ENCODE assay signal across 9 mouse cellular contexts in the genomic region with DNA sequence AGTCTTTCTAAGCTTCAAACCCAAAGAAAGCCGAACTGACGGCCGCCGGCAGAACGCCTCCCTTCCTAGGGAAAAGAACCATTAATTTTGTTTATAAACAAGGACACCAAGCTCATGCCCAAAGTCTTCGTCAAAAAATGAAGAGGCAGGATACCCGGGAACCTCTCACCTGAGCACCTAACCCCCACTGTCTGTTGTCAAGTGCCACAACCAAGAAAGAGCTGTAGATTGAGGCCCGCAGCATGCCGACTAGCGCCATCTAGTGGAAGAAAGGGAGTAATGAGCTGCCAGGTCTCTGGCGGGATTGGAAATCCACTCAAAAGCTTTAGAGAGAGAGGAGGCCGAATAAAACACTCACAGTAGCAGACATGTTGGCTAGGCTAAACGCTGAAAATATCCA.
A peak's percentile ranks its signal among the peaks of the same experiment; 100 is the strongest.
DNase-seq lines count a peak whose midpoint lies in the region; ATAC-seq and TF ChIP-seq lines count a peak whose summit lies in the region.
"Had no signal": no experiment of that assay in that cellular context is flagged by ENCODE, and none has a peak within 500 bp of the region (broad histone marks: within the 10 kb centered on the region; RNA-seq: fewer than 3 reads in every experiment).

No protein-coding gene starts in this region.

- H3K36me3 ChIP-seq in liver, adult 2 months (ENCODE audit: control insufficient read depth, insufficient read depth, low read length): no peaks in the 10 kb centered on the region
- no peaks in the 10 kb centered on the region for H3K36me3 ChIP-seq in liver, embryonic 12.5 days
- H3K36me3 ChIP-seq in liver, postnatal 0 days (replicated peaks; ENCODE audit: insufficient read depth, low read length): no peaks in the 10 kb centered on the region
- H3K36me3 ChIP-seq: neural tube, embryonic 12.5 days had no signal

- TF ChIP-seq EP300 in liver, postnatal 0 days (IDR thresholded peaks at IDR 0.05; ENCODE audit: low read depth): no peak

- DNase-seq in liver, adult 2 months (ENCODE audit: extremely low read depth, low read depth, low spot score): peak; percentile 26
- peak; percentile 18 for DNase-seq in WW6 (ENCODE audit: low read depth, low spot score)
- DNase-seq in cerebellum, postnatal 36 days: peak; percentile 48 to 54
- peak; percentile 44 for DNase-seq in liver, postnatal 0 days
- peak; percentile 6 for DNase-seq in right cerebral cortex, postnatal 25 days
- DNase-seq in urinary bladder, adult 2 months (ENCODE audit: low spot score): no peak

- TF ChIP-seq POLR2A in liver, adult 2 months (IDR thresholded peaks at IDR 0.05; ENCODE audit: extremely low read depth, insufficient read depth, low read length): no peak

- peak; percentile 87 for TF ChIP-seq CTCF in liver, adult 2 months (IDR thresholded peaks at IDR 0.05; ENCODE audit: low read depth, low read length)
- TF ChIP-seq CTCF in liver, postnatal 0 days (IDR thresholded peaks at IDR 0.05; ENCODE audit: low read depth): peak; percentile 91

- no peaks in the 10 kb centered on the region for H3K4me1 ChIP-seq in liver, adult 2 months (ENCODE audit: control insufficient read depth, insufficient read depth, low read length)
- H3K4me1 ChIP-seq in liver, embryonic 12.5 days: no peaks in the 10 kb centered on the region
- H3K4me1 ChIP-seq in liver, postnatal 0 days (ENCODE audit: insufficient read depth): no peaks in the 10 kb centered on the region
- H3K4me1 ChIP-seq: neural tube, embryonic 12.5 days had no signal

- no peak for ATAC-seq in liver, embryonic 12.5 days
- ATAC-seq in hematopoietic stem cell, adult 5-6 weeks (replicated peaks in 1 of 2; ENCODE audit: insufficient read depth in 1 of 2, low FRiP score in 2 of 2, low TSS enrichment in 1 of 2, low read depth in 1 of 2, poor library complexity in 2 of 2, severe bottlenecking in 2 of 2): peak; percentile 46 to 84; a peak in 3 of 4 replicates
- ATAC-seq in liver, postnatal 0 days: no peak

- no peaks in the 10 kb centered on the region for H3K9me3 ChIP-seq in liver, embryonic 12.5 days (replicated peaks)
- no peaks in the 10 kb centered on the region for H3K9me3 ChIP-seq in liver, postnatal 0 days (ENCODE audit: low read length)
- H3K9me3 ChIP-seq: neural tube, embryonic 12.5 days had no signal

- H3K79me2 ChIP-seq in liver, adult 2 months (ENCODE audit: control insufficient read depth, insufficient read depth, low read length): no peaks in the 10 kb centered on the region

- 42% methylated on average over 13 of the region's 13 CpGs for WGBS in liver, adult 2 months
- WGBS in liver, embryonic 12.5 days (ENCODE audit: insufficient replicate concordance): 39% methylated on average over 13 of the region's 13 CpGs
- 35% methylated on average over 13 of the region's 13 CpGs for WGBS in liver, postnatal 0 days (ENCODE audit: insufficient replicate concordance)

- no peaks in the 10 kb centered on the region for H3K27me3 ChIP-seq in liver, adult 2 months (ENCODE audit: control insufficient read depth, insufficient read depth, low read length)
- no peaks in the 10 kb centered on the region for H3K27me3 ChIP-seq in liver, embryonic 12.5 days (replicated peaks)
- H3K27me3 ChIP-seq in liver, postnatal 0 days (ENCODE audit: insufficient read depth, low read length): no peaks in the 10 kb centered on the region
- H3K27me3 ChIP-seq: neural tube, embryonic 12.5 days had no signal

- H3K27ac ChIP-seq in liver, adult 2 months (replicated peaks; ENCODE audit: insufficient read depth, low read depth, low read length): no peak overlapping the region
- H3K27ac ChIP-seq in liver, embryonic 12.5 days: no peak overlapping the region
- no peak overlapping the region for H3K27ac ChIP-seq in liver, postnatal 0 days (ENCODE audit: low read depth)
- H3K27ac ChIP-seq: neural tube, embryonic 12.5 days had no signal

- H3K4me2 ChIP-seq in liver, embryonic 12.5 days: no peak overlapping the region
- no peak overlapping the region for H3K4me2 ChIP-seq in liver, postnatal 0 days (ENCODE audit: low read depth, low read length)
- H3K4me2 ChIP-seq: neural tube, embryonic 12.5 days had no signal

- H3K9ac ChIP-seq in liver, adult 2 months (ENCODE audit: low read depth, low read length): no peak overlapping the region
- H3K9ac ChIP-seq in liver, embryonic 12.5 days: no peak overlapping the region
- H3K9ac ChIP-seq in liver, postnatal 0 days (replicated peaks): no peak overlapping the region
- H3K9ac ChIP-seq: neural tube, embryonic 12.5 days had no signal

- H3K4me3 ChIP-seq in liver, adult 2 months (ENCODE audit: insufficient read depth, low read depth, low read length): no peak overlapping the region
- no peak overlapping the region for H3K4me3 ChIP-seq in liver, embryonic 12.5 days
- H3K4me3 ChIP-seq in liver, postnatal 0 days (ENCODE audit: low read depth, low read length): no peak overlapping the region
- H3K4me3 ChIP-seq: neural tube, embryonic 12.5 days had no signal

Comparison
In these comparisons a context has a peak if more than half of its experiments do, and no peak if none do; other contexts are left out.
1. ATAC-seq: peak in hematopoietic stem cell, adult 5-6 weeks (2 of 2); none in liver, embryonic 12.5 days (single experiment) and liver, postnatal 0 days (single experiment).